Mouse (Mus musculus) stomach, postnatal 0 days (tissue): Measurements from ENCODE around the gene Rptor. TPM values are rescaled to one million over a fixed set of nuclear protein-coding genes. Genes with fewer than 3 reads are reported as not detected.
"Not testable (repeated sequence)": the region's sequence is repeated elsewhere in the genome, so short reads cannot be mapped to it uniquely, and the experiment has no call there.

ENCODE experiments used
- ATAC-seq: fragments of 200-750 bp; cut with Nextera tagmentation; 2 replicates; pipeline ENCODE4 v1.8.0; 2017; ENCODE audit not compliant: low FRiP score, low TSS enrichment
- DNase-seq: peaks from one replicate; pipeline ENCODE4 v3.0.0-alpha.2; 2016; ENCODE audit warnings: low spot score
- H3K27ac ChIP-seq: fragments of 300-500 bp; sonication (generic); replicated peaks from 2 replicates; pipeline ENCODE4 v1.5.1; 2014; ENCODE audit warnings: mild to moderate bottlenecking, control low read depth
- H3K27me3 ChIP-seq: fragments of 300-500 bp; sonication (generic); 2 replicates; pipeline ENCODE4 v1.6.1; 2014; ENCODE audit warnings: low read length; ENCODE audit not compliant: control insufficient read depth, insufficient read depth
- H3K36me3 ChIP-seq: fragments of 300-500 bp; sonication (generic); 2 replicates; pipeline ENCODE4 v1.6.1; 2014; ENCODE audit warnings: low read length, mixed read lengths; ENCODE audit not compliant: control insufficient read depth, insufficient read depth
- H3K4me1 ChIP-seq: fragments of 300-500 bp; sonication (generic); replicated peaks from 2 replicates; pipeline ENCODE4 v1.6.1; 2014; ENCODE audit warnings: antibody characterized with exemption; ENCODE audit not compliant: control insufficient read depth, insufficient read depth
- H3K4me2 ChIP-seq: fragments of 300-500 bp; sonication (generic); replicated peaks from 2 replicates; pipeline ENCODE4 v1.6.1; 2014; ENCODE audit warnings: low read depth, mild to moderate bottlenecking, control low read depth, moderate library complexity
- H3K4me3 ChIP-seq: fragments of 300-500 bp; sonication (generic); 2 replicates; pipeline ENCODE4 v1.5.1; 2014; ENCODE audit warnings: low read depth, low read length, control low read depth
- H3K9ac ChIP-seq: fragments of 300-500 bp; sonication (generic); 2 replicates; pipeline ENCODE4 v1.6.1; 2014; ENCODE audit warnings: mild to moderate bottlenecking, low read length, control low read depth, mixed read lengths
- H3K9me3 ChIP-seq: fragments of 300-500 bp; sonication (generic); 2 replicates; pipeline ENCODE4 v1.6.1; 2016; ENCODE audit warnings: low read length; ENCODE audit not compliant: control insufficient read depth
- CTCF ChIP-seq: IDR thresholded peaks from 2 replicates; pipeline ENCODE4 v1.5.1; 2016; ENCODE audit warnings: antibody characterized with exemption, low read depth, mild to moderate bottlenecking, moderate library complexity
- EP300 ChIP-seq: optimal IDR thresholded peaks from 2 replicates; pipeline ENCODE3; 2016; ENCODE audit warnings: antibody characterized with exemption
- whole genome bisulfite sequencing: fragments of 180-500 bp; shearing (Covaris S2); extraction: QIAGEN DNeasy Blood & Tissue Kit; methylation state at CpG from one replicate; pipeline ENCODE4 v1.1.7; 2014; 5-methylcytosine and 5-hydroxymethylcytosine counted together
- polyA plus RNA-seq: library from polyadenylated mRNA; unstranded; fragments of >200 nt; fragmentation: Nextera tagmentation; extraction: Ambion mirVana; gene quantifications from 2 replicates; pipeline ENCODE4 v1.2.1, GENCODE M21; 2015

Rptor gene
- polyA plus RNA-seq, 1 experiment from 2014 or later = 3.7 TPM

- Histone ChIP-seq H3K9me3 (no peaks in the 10 kb centered on the region), H3K27ac (no peak overlapping the region), H3K36me3 (no peaks in the 10 kb centered on the region), H3K4me1 (no peaks in the 10 kb centered on the region), H3K9ac (no peak overlapping the region), H3K4me3 (no peak overlapping the region), H3K4me2 (no peak overlapping the region), H3K27me3 (no peaks in the 10 kb centered on the region)
- WGBS = 90% methylated on average over 3 of the region's 3 CpGs
- ATAC-seq = no peak
- no peak for DNase-seq
- TF ChIP-seq EP300 = no peak
- TF ChIP-seq CTCF = no peak
Observed at GRCm38 (mm10) chr11:119659296-119659695, 56.6 kb downstream of the Rptor start.

DNA sequence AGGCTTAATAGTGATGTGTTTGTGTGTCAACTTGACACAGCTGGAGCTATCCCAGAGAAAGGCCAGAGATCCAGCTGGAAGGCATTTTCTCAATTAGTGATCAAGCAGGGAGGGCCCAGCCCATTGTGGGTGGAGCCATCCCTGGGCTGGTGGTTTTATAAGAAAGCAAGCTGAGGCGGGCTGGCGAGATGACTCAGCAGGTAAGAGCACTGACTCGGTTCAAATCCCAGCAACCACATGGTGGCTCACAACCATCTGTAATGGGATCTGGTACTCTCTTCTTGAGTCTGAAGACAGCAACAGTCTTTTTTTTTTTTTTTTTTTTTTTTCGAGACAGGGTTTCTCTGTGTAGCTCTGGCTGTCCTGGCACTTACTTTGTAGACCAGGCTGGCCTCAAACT, 58.8 kb downstream of the Rptor start:
- DNase-seq = not testable (repeated sequence)

DNA sequence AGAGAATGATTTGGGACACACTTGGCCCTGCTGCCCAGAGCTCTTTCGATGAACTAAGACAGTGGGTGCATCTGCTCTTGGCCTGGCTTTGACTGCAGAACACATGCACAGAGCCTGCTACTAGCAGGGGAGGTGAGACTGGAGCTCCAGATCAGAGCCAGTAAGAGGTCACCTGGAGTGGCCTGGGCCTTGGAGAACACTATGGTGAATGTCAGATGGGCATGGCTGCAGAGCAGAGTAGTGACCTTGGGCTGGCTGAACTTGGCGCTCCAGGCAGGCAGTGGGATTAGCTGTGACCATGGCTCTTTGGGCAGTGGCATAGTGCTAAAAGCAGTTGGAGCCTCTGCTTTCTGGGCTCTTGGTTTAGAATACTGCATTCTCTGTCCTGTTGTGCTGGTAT, 61.2 kb downstream of the Rptor start:
- Histone ChIP-seq H3K9me3 (no peaks in the 10 kb centered on the region), H3K4me2 (no peak overlapping the region), H3K9ac (no peak overlapping the region), H3K4me3 (no peak overlapping the region), H3K27me3 (no peaks in the 10 kb centered on the region), H3K36me3 (no peaks in the 10 kb centered on the region), H3K27ac (no peak overlapping the region), H3K4me1 (no peaks in the 10 kb centered on the region)
- no peak for DNase-seq
- TF ChIP-seq EP300 (no peak), CTCF (no peak)
- ATAC-seq = no peak
- 88% methylated on average over 2 of the region's 2 CpGs for WGBS

More for the DNA sequence above, 58.8 kb downstream of the Rptor start:
- not testable (repeated sequence) for H3K9ac ChIP-seq, H3K27me3 ChIP-seq, H3K9me3 ChIP-seq, H3K36me3 ChIP-seq, H3K27ac ChIP-seq, ATAC-seq, H3K4me1 ChIP-seq, H3K4me2 ChIP-seq, H3K4me3 ChIP-seq
- WGBS = 43% methylated on average over 3 of the region's 4 CpGs

DNA sequence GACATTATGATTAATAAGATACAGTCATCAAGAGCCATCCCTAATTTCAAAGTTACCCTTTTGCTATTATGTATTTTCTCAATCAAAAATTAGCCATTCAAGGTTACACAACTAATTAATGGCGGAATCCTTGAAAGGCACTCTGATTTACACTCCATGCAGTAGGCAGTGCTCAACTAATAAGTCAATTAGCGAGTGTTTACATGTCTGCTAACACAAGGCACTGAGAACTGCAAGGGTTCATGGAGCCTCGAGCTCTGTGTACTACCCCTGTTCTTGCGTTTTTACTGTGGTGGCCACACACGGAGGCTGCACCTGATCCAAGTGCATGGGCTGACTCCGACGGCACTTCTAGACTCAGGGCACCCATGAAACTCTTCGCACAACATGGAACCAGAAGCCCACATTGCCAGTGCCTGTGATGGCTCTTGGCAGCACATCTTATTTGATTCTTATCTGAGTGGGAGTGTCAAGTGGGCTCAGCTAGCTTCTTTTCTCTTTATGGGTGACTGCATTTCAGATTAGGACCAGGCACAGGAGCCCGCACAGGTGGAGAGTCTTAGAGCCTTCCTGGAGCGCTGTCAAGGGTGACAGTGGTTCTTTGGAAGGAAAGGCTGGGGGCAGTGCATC, 62.1 kb downstream of the Rptor start:
- Histone ChIP-seq H3K4me2 (no peak overlapping the region), H3K27me3 (no peaks in the 10 kb centered on the region), H3K36me3 (no peaks in the 10 kb centered on the region), H3K4me3 (no peak overlapping the region), H3K9ac (no peak overlapping the region), H3K4me1 (no peaks in the 10 kb centered on the region), H3K9me3 (no peaks in the 10 kb centered on the region), H3K27ac (no peak overlapping the region)
- DNase-seq (no peak), ATAC-seq (no peak)
- TF ChIP-seq CTCF (no peak), EP300 (no peak)
- WGBS = 70% methylated on average over 10 of the region's 10 CpGs

DNA sequence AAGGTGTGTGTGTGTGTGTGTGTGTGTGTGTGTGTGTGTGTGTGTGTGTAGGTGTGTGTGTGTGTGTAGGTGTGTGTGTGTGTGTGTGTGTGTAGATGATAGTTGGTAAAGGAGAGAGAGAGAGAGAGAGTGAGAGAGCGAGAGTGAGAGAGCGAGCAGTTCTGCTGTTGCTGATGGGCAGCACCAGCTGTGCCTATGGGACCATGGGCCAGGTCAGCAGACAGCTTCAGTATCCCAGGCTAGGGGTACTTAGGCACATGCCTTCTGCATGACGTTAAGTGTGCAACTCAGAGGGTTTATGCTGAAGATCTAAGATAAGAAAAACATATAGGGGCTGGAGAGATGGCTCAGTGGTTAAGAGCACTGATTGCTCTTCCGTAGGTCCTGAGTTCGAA, 62.6 kb downstream of the Rptor start:
- ATAC-seq (no peak), DNase-seq (no peak)
- H3K4me2 ChIP-seq = no peak overlapping the region
- 87% methylated on average over 5 of the region's 5 CpGs for WGBS
- H3K4me3 ChIP-seq = no peak overlapping the region
- H3K9ac ChIP-seq = no peak overlapping the region
- no peaks in the 10 kb centered on the region for H3K9me3 ChIP-seq
- TF ChIP-seq EP300 = no peak
- no peak for TF ChIP-seq CTCF
- H3K4me1 ChIP-seq = no peaks in the 10 kb centered on the region
- no peak overlapping the region for H3K27ac ChIP-seq
- H3K27me3 ChIP-seq = no peaks in the 10 kb centered on the region
- H3K36me3 ChIP-seq = no peaks in the 10 kb centered on the region

GRCm38 (mm10) chr11:119666567-119667108, 63.9 kb downstream of the Rptor start:
- peak; percentile 60; the same call in 1 of the 2 replicates for ATAC-seq
- no peak overlapping the region for H3K4me2 ChIP-seq

More at GRCm38 (mm10) chr11:119666567-119667108, 63.9 kb downstream of the Rptor start:
- H3K4me3 ChIP-seq = no peak overlapping the region
- H3K9ac ChIP-seq = no peak overlapping the region
- H3K27me3 ChIP-seq = no peaks in the 10 kb centered on the region
- no peak for DNase-seq
- no peaks in the 10 kb centered on the region for H3K9me3 ChIP-seq
- H3K27ac ChIP-seq = 0 out of 2 replicates have a peak overlapping the region, but pooled peaks have one; percentile 24
- 11% methylated on average over 2 of the region's 2 CpGs for WGBS
- no peaks in the 10 kb centered on the region for H3K36me3 ChIP-seq
- TF ChIP-seq CTCF (no peak), EP300 (no peak)
- H3K4me1 ChIP-seq = no peaks in the 10 kb centered on the region
